Mouse (Mus musculus): ENCODE data around the gene Sptbn1. TPM values are rescaled to one million over a fixed set of nuclear protein-coding genes. Genes with fewer than 3 reads are reported as not detected.
"Not testable (repeated sequence)": the region's sequence is repeated elsewhere in the genome, so short reads cannot be mapped to it uniquely, and the experiment has no call there.

Gene Sptbn1
- polyA plus RNA-seq, 1 experiment from 2014 or later: 99.0 TPM

- Histone ChIP-seq H3K27me3 (no peaks in the 10 kb centered on the region), H3K9ac (no peak overlapping the region), H3K36me3 (no peaks in the 10 kb centered on the region), H3K27ac (replicated peaks) (no peak overlapping the region), H3K4me3 (replicated peaks) (no peak overlapping the region), H3K4me2 (replicated peaks) (no peak overlapping the region), H3K9me3 (replicated peaks) (no peaks in the 10 kb centered on the region), H3K4me1 (peaks cover 15% of the 10 kb centered on the region; the same call in 1 of the 2 replicates)
- no peak for ATAC-seq (ENCODE audit: insufficient number of reproducible peaks, low FRiP score, low TSS enrichment, low read depth)
- 79% methylated on average over 1 of the region's 1 CpGs for WGBS
These were observed 1.5 kb upstream of the Sptbn1 start for GRCm38 (mm10) chr11:30269524-30269923.

- Histone ChIP-seq H3K9me3 (replicated peaks) (no peaks in the 10 kb centered on the region), H3K4me3 (replicated peaks) (peak overlapping the region; percentile 96), H3K27ac (replicated peaks) (peak overlapping the region; percentile 80), H3K9ac (peak overlapping the region; percentile 45), H3K27me3 (no peaks in the 10 kb centered on the region), H3K36me3 (no peaks in the 10 kb centered on the region), H3K4me2 (replicated peaks) (peak overlapping the region; percentile 86), H3K4me1 (peaks cover 15% of the 10 kb centered on the region; the same call in 1 of the 2 replicates)
- 5% methylated on average over 15 of the region's 15 CpGs for WGBS
- no peak for ATAC-seq (ENCODE audit: insufficient number of reproducible peaks, low FRiP score, low TSS enrichment, low read depth)
These were observed 837 bp upstream of the Sptbn1 start for GRCm38 (mm10) chr11:30268648-30269375.

GRCm38 (mm10) chr11:30267036-30267891 is 711 bp downstream of the Sptbn1 start:
- Histone ChIP-seq H3K4me3 (replicated peaks) (peak overlapping the region; percentile 96), H3K4me2 (replicated peaks) (peak overlapping the region; percentile 86), H3K36me3 (no peaks in the 10 kb centered on the region), H3K4me1 (peaks cover 15% of the 10 kb centered on the region; the same call in 1 of the 2 replicates), H3K9me3 (replicated peaks) (no peaks in the 10 kb centered on the region), H3K27ac (replicated peaks) (peak overlapping the region; percentile 92), H3K27me3 (no peaks in the 10 kb centered on the region), H3K9ac (peak overlapping the region; percentile 80)
- ATAC-seq (ENCODE audit: insufficient number of reproducible peaks, low FRiP score, low TSS enrichment, low read depth): peak; percentile 81
- under 1% methylated on average over 69 of the region's 69 CpGs for WGBS

GRCm38 (mm10) chr11:30266691-30267035 is 1.3 kb downstream of the Sptbn1 start:
- H3K27ac ChIP-seq (replicated peaks): peak overlapping the region; percentile 92
- no peaks in the 10 kb centered on the region for H3K9me3 ChIP-seq (replicated peaks)
- H3K4me3 ChIP-seq (replicated peaks): peak overlapping the region; percentile 96
- H3K27me3 ChIP-seq: no peaks in the 10 kb centered on the region
- peak overlapping the region; percentile 80 for H3K9ac ChIP-seq
- ATAC-seq (ENCODE audit: insufficient number of reproducible peaks, low FRiP score, low TSS enrichment, low read depth): no peak; the same call in 1 of the 2 replicates
- 2% methylated on average over 7 of the region's 7 CpGs for WGBS
- H3K4me2 ChIP-seq (replicated peaks): peak overlapping the region; percentile 86
- peaks cover 15% of the 10 kb centered on the region; the same call in 1 of the 2 replicates for H3K4me1 ChIP-seq
- no peaks in the 10 kb centered on the region for H3K36me3 ChIP-seq

- Histone ChIP-seq H3K4me3 (replicated peaks) (peak overlapping the region; percentile 27), H3K9me3 (replicated peaks) (no peaks in the 10 kb centered on the region), H3K9ac (no peak overlapping the region), H3K4me1 (peaks cover 15% of the 10 kb centered on the region; the same call in 1 of the 2 replicates), H3K4me2 (replicated peaks) (peak overlapping the region; percentile 40), H3K36me3 (no peaks in the 10 kb centered on the region), H3K27ac (replicated peaks) (0 out of 2 replicates have a peak overlapping the region, but pooled peaks have one; percentile 7), H3K27me3 (no peaks in the 10 kb centered on the region)
- ATAC-seq (ENCODE audit: insufficient number of reproducible peaks, low FRiP score, low TSS enrichment, low read depth): no peak
- 62% methylated on average over 2 of the region's 2 CpGs for WGBS
These were observed 2.3 kb downstream of the Sptbn1 start for GRCm38 (mm10) chr11:30265666-30266065.

GRCm38 (mm10) chr11:30263627-30264026 is 4.3 kb downstream of the Sptbn1 start:
- Histone ChIP-seq H3K36me3 (no peaks in the 10 kb centered on the region), H3K9me3 (replicated peaks) (no peaks in the 10 kb centered on the region), H3K27ac (replicated peaks) (no peak overlapping the region), H3K9ac (no peak overlapping the region), H3K27me3 (no peaks in the 10 kb centered on the region), H3K4me1 (peaks cover 10% of the 10 kb centered on the region; the same call in 1 of the 2 replicates), H3K4me2 (replicated peaks) (no peak overlapping the region), H3K4me3 (replicated peaks) (no peak overlapping the region)
- 55% methylated on average over 2 of the region's 2 CpGs for WGBS
- no peak for ATAC-seq (ENCODE audit: insufficient number of reproducible peaks, low FRiP score, low TSS enrichment, low read depth)

- Histone ChIP-seq H3K27me3 (no peaks in the 10 kb centered on the region), H3K4me2 (replicated peaks) (no peak overlapping the region), H3K4me3 (replicated peaks) (no peak overlapping the region), H3K9me3 (replicated peaks) (no peaks in the 10 kb centered on the region), H3K36me3 (no peaks in the 10 kb centered on the region), H3K9ac (no peak overlapping the region), H3K27ac (replicated peaks) (no peak overlapping the region), H3K4me1 (peaks cover 10% of the 10 kb centered on the region)
- no peak for ATAC-seq (ENCODE audit: insufficient number of reproducible peaks, low FRiP score, low TSS enrichment, low read depth)
- 58% methylated on average over 6 of the region's 6 CpGs for WGBS
These were observed 9.1 kb downstream of the Sptbn1 start for GRCm38 (mm10) chr11:30258739-30259350.

GRCm38 (mm10) chr11:30257812-30258211 is 10.2 kb downstream of the Sptbn1 start:
- Histone ChIP-seq H3K4me3 (replicated peaks) (no peak overlapping the region), H3K36me3 (no peaks in the 10 kb centered on the region), H3K9me3 (replicated peaks) (no peaks in the 10 kb centered on the region), H3K9ac (no peak overlapping the region), H3K4me2 (replicated peaks) (no peak overlapping the region), H3K27me3 (no peaks in the 10 kb centered on the region), H3K4me1 (peaks cover 10% of the 10 kb centered on the region), H3K27ac (replicated peaks) (no peak overlapping the region)
- no peak for ATAC-seq (ENCODE audit: insufficient number of reproducible peaks, low FRiP score, low TSS enrichment, low read depth)
- WGBS: 58% methylated on average over 1 of the region's 1 CpGs

GRCm38 (mm10) chr11:30257085-30257484 is 10.9 kb downstream of the Sptbn1 start:
- ATAC-seq (ENCODE audit: insufficient number of reproducible peaks, low FRiP score, low TSS enrichment, low read depth): no peak
- Histone ChIP-seq H3K4me1 (peaks cover 10% of the 10 kb centered on the region), H3K9ac (no peak overlapping the region), H3K9me3 (replicated peaks) (no peaks in the 10 kb centered on the region), H3K4me2 (replicated peaks) (no peak overlapping the region), H3K36me3 (no peaks in the 10 kb centered on the region), H3K4me3 (replicated peaks) (no peak overlapping the region), H3K27ac (replicated peaks) (no peak overlapping the region), H3K27me3 (no peaks in the 10 kb centered on the region)

GRCm38 (mm10) chr11:30256491-30256890 is 11.5 kb downstream of the Sptbn1 start:
- H3K4me2 ChIP-seq (replicated peaks): no peak overlapping the region
- no peak overlapping the region for H3K4me3 ChIP-seq (replicated peaks)
- no peaks in the 10 kb centered on the region for H3K27me3 ChIP-seq
- WGBS: 83% methylated on average over 5 of the region's 5 CpGs
- no peak overlapping the region for H3K9ac ChIP-seq
- ATAC-seq (ENCODE audit: insufficient number of reproducible peaks, low FRiP score, low TSS enrichment, low read depth): no peak
- H3K9me3 ChIP-seq (replicated peaks): no peaks in the 10 kb centered on the region
- 0 out of 2 replicates have a peak overlapping the region, but pooled peaks have one; percentile 4 for H3K27ac ChIP-seq (replicated peaks)
- no peaks in the 10 kb centered on the region for H3K36me3 ChIP-seq
- H3K4me1 ChIP-seq: peaks cover 10% of the 10 kb centered on the region

GRCm38 (mm10) chr11:30255211-30255610 is 12.8 kb downstream of the Sptbn1 start:
- not testable (repeated sequence) for H3K27ac ChIP-seq (replicated peaks); H3K9ac ChIP-seq; H3K36me3 ChIP-seq; ATAC-seq (ENCODE audit: insufficient number of reproducible peaks, low FRiP score, low TSS enrichment, low read depth); H3K27me3 ChIP-seq; H3K4me2 ChIP-seq (replicated peaks); H3K9me3 ChIP-seq (replicated peaks); H3K4me3 ChIP-seq (replicated peaks); H3K4me1 ChIP-seq
- 92% methylated on average over 3 of the region's 3 CpGs for WGBS

Data from embryonic facial prominence, embryonic 15.5 days (tissue).